Comparison of ENCODE assay signal across 26 mouse cellular contexts in the genomic region with DNA sequence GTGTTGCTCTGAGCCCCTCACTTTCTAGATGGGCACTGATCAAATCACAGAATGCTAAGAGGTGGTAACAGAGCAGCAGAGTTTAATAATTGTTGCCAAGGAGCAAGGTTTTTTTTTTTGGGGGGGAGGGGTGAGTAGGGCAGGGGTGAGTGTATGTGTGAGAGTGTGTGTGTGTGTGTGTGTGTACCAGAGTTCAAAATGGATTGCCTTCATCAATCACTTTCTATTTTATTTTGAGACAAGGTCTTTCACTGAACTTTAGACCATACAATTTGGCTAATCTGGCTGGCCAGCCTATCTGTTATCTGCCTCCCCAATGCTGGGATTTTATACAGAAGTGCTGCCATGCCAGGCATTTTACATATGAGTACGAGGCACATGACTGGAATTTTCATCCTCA. TPM values are rescaled to one million over a fixed set of nuclear protein-coding genes. Genes with fewer than 3 reads are reported as not detected.
DNase-seq lines count a peak whose midpoint lies in the region; ATAC-seq and TF ChIP-seq lines count a peak whose summit lies in the region.
"Had no signal": no experiment of that assay in that cellular context is flagged by ENCODE, and none has a peak within 500 bp of the region (broad histone marks: within the 10 kb centered on the region; RNA-seq: fewer than 3 reads in every experiment).

No protein-coding gene starts in this region.

- no peak overlapping the region for H3K4me3 ChIP-seq in liver, adult 2 months (ENCODE audit: insufficient read depth, low read depth, low read length)
- no peak overlapping the region for H3K4me3 ChIP-seq in liver, embryonic 11.5 days (ENCODE audit: low read depth, low read length)
- H3K4me3 ChIP-seq in liver, postnatal 0 days (ENCODE audit: low read depth, low read length), result no peak overlapping the region
- H3K4me3 ChIP-seq in liver, embryonic 12.5 days, result no peak overlapping the region
- no peak overlapping the region for H3K4me3 ChIP-seq in CH12.LX (replicated peaks in 1 of 3; ENCODE audit: low read depth in 2 of 3, low read length in 2 of 3, poor library complexity in 1 of 3)

- H3K9ac ChIP-seq in liver, adult 2 months (ENCODE audit: low read depth, low read length), result no peak overlapping the region
- H3K9ac ChIP-seq in liver, embryonic 11.5 days (ENCODE audit: low read depth, low read length), result no peak overlapping the region
- H3K9ac ChIP-seq in liver, postnatal 0 days (replicated peaks), result no peak overlapping the region
- H3K9ac ChIP-seq in liver, embryonic 12.5 days, result no peak overlapping the region
- no peak overlapping the region for H3K9ac ChIP-seq in CH12.LX (ENCODE audit: insufficient read depth, low read depth)

- no peak for ATAC-seq in liver, embryonic 11.5 days (replicated peaks; ENCODE audit: low FRiP score)
- ATAC-seq in liver, postnatal 0 days, result peak; percentile 74
- ATAC-seq in liver, embryonic 12.5 days, result no peak
- ATAC-seq: activated CD4-positive, CD25-positive, alpha-beta regulatory T cell, adult 4 months; CD4-positive, CD25-positive, alpha-beta regulatory T cell, adult 4 months; Patski had no signal

- H3K79me2 ChIP-seq in liver, adult 2 months (ENCODE audit: control insufficient read depth, insufficient read depth, low read length), result no peaks in the 10 kb centered on the region; the same call in 1 of the 2 replicates
- no peaks in the 10 kb centered on the region for H3K79me2 ChIP-seq in CH12.LX (replicated peaks; ENCODE audit: control insufficient read depth, extremely low read depth, insufficient read depth, poor library complexity, severe bottlenecking)

- peaks cover 11% of the 10 kb centered on the region for H3K36me3 ChIP-seq in liver, adult 2 months (ENCODE audit: control insufficient read depth, insufficient read depth, low read length)
- H3K36me3 ChIP-seq in liver, embryonic 11.5 days (ENCODE audit: control insufficient read depth, insufficient read depth, low read length), result 0 out of 2 replicates have a peak, but pooled peaks cover 3% of the 10 kb centered on the region
- H3K36me3 ChIP-seq in liver, postnatal 0 days (replicated peaks; ENCODE audit: insufficient read depth, low read length), result peaks cover 13% of the 10 kb centered on the region
- peaks cover 31% of the 10 kb centered on the region for H3K36me3 ChIP-seq in liver, embryonic 12.5 days
- peaks cover 5 to 23% of the 10 kb centered on the region in 2 experiments for H3K36me3 ChIP-seq in CH12.LX (replicated peaks in 1 of 2; ENCODE audit: control insufficient read depth in 1 of 2, insufficient read depth in 1 of 2, low read length in 1 of 2)

- 29% methylated on average over 1 of the region's 1 CpGs for WGBS in liver, adult 2 months
- WGBS in liver, embryonic 11.5 days, result 93% methylated on average over 1 of the region's 1 CpGs
- WGBS in liver, postnatal 0 days (ENCODE audit: insufficient replicate concordance), result 77% methylated on average over 1 of the region's 1 CpGs
- 71% methylated on average over 1 of the region's 1 CpGs for WGBS in liver, embryonic 12.5 days (ENCODE audit: insufficient replicate concordance)

- H3K4me2 ChIP-seq in liver, embryonic 11.5 days, result no peak overlapping the region
- H3K4me2 ChIP-seq in liver, postnatal 0 days (ENCODE audit: low read depth, low read length), result no peak overlapping the region
- no peak overlapping the region for H3K4me2 ChIP-seq in liver, embryonic 12.5 days
- no peak overlapping the region for H3K4me2 ChIP-seq in CH12.LX (ENCODE audit: insufficient read depth, low read depth, poor library complexity, severe bottlenecking)

- no peaks in the 10 kb centered on the region for H3K9me3 ChIP-seq in liver, embryonic 11.5 days (ENCODE audit: control insufficient read depth, low read length)
- no peaks in the 10 kb centered on the region for H3K9me3 ChIP-seq in liver, postnatal 0 days (ENCODE audit: low read length)
- H3K9me3 ChIP-seq in liver, embryonic 12.5 days (replicated peaks), result no peaks in the 10 kb centered on the region
- no peaks in the 10 kb centered on the region for H3K9me3 ChIP-seq in CH12.LX (replicated peaks; ENCODE audit: low read length)
- H3K9me3 ChIP-seq: G1E had no signal

- DNase-seq in liver, adult 2 months (ENCODE audit: extremely low read depth, low read depth, low spot score), result peak; percentile 87
- no peak for DNase-seq in liver, embryonic 11.5 days (ENCODE audit: low spot score)
- no peak for DNase-seq in liver, postnatal 0 days
- peak; percentile 17 for DNase-seq in CH12.LX (ENCODE audit: extremely low read depth)
- DNase-seq in cerebellum, adult 9-11 months, result no peak
- DNase-seq: adrenal gland, adult 2 months; adrenal gland, adult 8-10 months; adrenal gland, postnatal 10 days; adrenal gland, postnatal 14 days; adrenal gland, postnatal 25 days; adrenal gland, postnatal 36 days; B cell, adult 2 months; cerebellum, adult 11 months; cerebellum, adult 11-12 months; cerebellum, adult 18-20 months; cerebellum, adult 2 months had no signal

- TF ChIP-seq RAD21 in CH12.LX (IDR thresholded peaks at IDR 0.05; ENCODE audit: low read depth, low read length), result no peak

- no peaks in the 10 kb centered on the region for H3K27me3 ChIP-seq in liver, adult 2 months (ENCODE audit: control insufficient read depth, insufficient read depth, low read length)
- H3K27me3 ChIP-seq in liver, embryonic 11.5 days (replicated peaks; ENCODE audit: control insufficient read depth, insufficient read depth, low read length), result no peaks in the 10 kb centered on the region
- H3K27me3 ChIP-seq in liver, postnatal 0 days (ENCODE audit: insufficient read depth, low read length), result no peaks in the 10 kb centered on the region
- no peaks in the 10 kb centered on the region for H3K27me3 ChIP-seq in liver, embryonic 12.5 days (replicated peaks)
- no peaks in the 10 kb centered on the region for H3K27me3 ChIP-seq in CH12.LX (replicated peaks)
- H3K27me3 ChIP-seq: Patski had no signal

- no peak for TF ChIP-seq CTCF in liver, adult 2 months (IDR thresholded peaks at IDR 0.05; ENCODE audit: low read depth, low read length)
- no peak for TF ChIP-seq CTCF in liver, postnatal 0 days (IDR thresholded peaks at IDR 0.05; ENCODE audit: low read depth)
- TF ChIP-seq CTCF in CH12.LX (conservative IDR thresholded peaks at IDR 0.05 in 1 of 2, IDR thresholded peaks at IDR 0.05 in 1 of 2; ENCODE audit: low read depth in 2 of 2, low read length in 2 of 2), result no peak

- in situ Hi-C loops in CH12.LX (cut with MboI; ENCODE audit: low pct_ligation_motif_present, low pct_unique_long_range_greater_than_20kb, low sequenced_read_pairs), result no loop called here

- H3K27ac ChIP-seq in liver, adult 2 months (replicated peaks; ENCODE audit: insufficient read depth, low read depth, low read length), result peak overlapping the region; percentile 90
- H3K27ac ChIP-seq in liver, embryonic 11.5 days (ENCODE audit: low read depth, low read length), result no peak overlapping the region
- peak overlapping the region; percentile 41 for H3K27ac ChIP-seq in liver, postnatal 0 days (ENCODE audit: low read depth)
- no peak overlapping the region for H3K27ac ChIP-seq in liver, embryonic 12.5 days
- no peak overlapping the region for H3K27ac ChIP-seq in CH12.LX (ENCODE audit: insufficient read depth, low read depth)

- H3K4me1 ChIP-seq in liver, adult 2 months (ENCODE audit: control insufficient read depth, insufficient read depth, low read length), result peaks cover 4% of the 10 kb centered on the region; the same call in 1 of the 2 replicates
- H3K4me1 ChIP-seq in liver, embryonic 11.5 days (replicated peaks; ENCODE audit: control insufficient read depth, insufficient read depth, low read length), result no peaks in the 10 kb centered on the region
- H3K4me1 ChIP-seq in liver, postnatal 0 days (ENCODE audit: insufficient read depth), result peaks cover under 1% of the 10 kb centered on the region
- no peaks in the 10 kb centered on the region for H3K4me1 ChIP-seq in liver, embryonic 12.5 days
- H3K4me1 ChIP-seq in CH12.LX (ENCODE audit: control insufficient read depth in 1 of 2, insufficient read depth in 2 of 2), result peaks cover 3 to 17% of the 10 kb centered on the region in 2 experiments; a peak in 3 of 4 replicates

- TF ChIP-seq EP300 in liver, postnatal 0 days (IDR thresholded peaks at IDR 0.05; ENCODE audit: low read depth), result no peak
- TF ChIP-seq EP300 in CH12.LX (IDR thresholded peaks at IDR 0.05; ENCODE audit: low read length), result no peak

- no peak for TF ChIP-seq POLR2A in liver, adult 2 months (IDR thresholded peaks at IDR 0.05; ENCODE audit: extremely low read depth, insufficient read depth, low read length)
- no peak for TF ChIP-seq POLR2A in CH12.LX (IDR thresholded peaks at IDR 0.05; ENCODE audit: low read depth, low read length)

- dilution Hi-C loops in CH12.LX (cut with MboI; ENCODE audit: extremely low pct_ligation_motif_present, extremely low pct_unique_long_range_greater_than_20kb, low sequenced_read_pairs), result no loop called here

RNA-seq across cellular contexts. Expression of gene Gm20604, which starts 56.4 kb away (rescaled TPM):
- 1.5 and 1.8 TPM in 2 replicates for total RNA-seq in liver, adult 2 months (2014; rRNA removed)
- 0.94 and 1.1 TPM in 2 replicates for polyA plus RNA-seq in liver, adult 2 months (2012; rRNA removed)
- polyA plus RNA-seq in liver, embryonic 11.5 days (2014; fragmentation: Nextera tagmentation; extraction: Ambion mirVana), result 17.5 and 19.1 TPM in 2 replicates
- polyA plus RNA-seq in liver, postnatal 0 days (2015; fragmentation: Nextera tagmentation; extraction: Ambion mirVana), result 5.2 and 5.4 TPM in 2 replicates
- polyA plus RNA-seq in liver, embryonic 12.5 days (2016; fragmentation: Nextera tagmentation; extraction: Ambion mirVana), result 11.8 and 12.4 TPM in 2 replicates
- total RNA-seq in CH12.LX (2012; rRNA removed), result 5.7 and 6.7 TPM in 2 replicates
- 13.6 and 14.4 TPM in 2 replicates for total RNA-seq in CH12.LX (2014; rRNA removed)
- 9.2 and 11.3 TPM in 2 replicates for polyA plus RNA-seq in CH12.LX (2012; ENCODE audit: insufficient read length, low read depth)

RNA-seq across cellular contexts. Expression of gene Ubr7, which starts 57.1 kb away (rescaled TPM):
- 15.1 and 15.3 TPM in 2 replicates for total RNA-seq in liver, adult 2 months (2014; rRNA removed)
- polyA plus RNA-seq in liver, adult 2 months (2012; rRNA removed), result 6.0 and 6.5 TPM in 2 replicates
- polyA plus RNA-seq in liver, embryonic 11.5 days (2014; fragmentation: Nextera tagmentation; extraction: Ambion mirVana), result 53.3 and 57.2 TPM in 2 replicates
- polyA plus RNA-seq in liver, postnatal 0 days (2015; fragmentation: Nextera tagmentation; extraction: Ambion mirVana), result 11.5 and 12.5 TPM in 2 replicates
- polyA plus RNA-seq in liver, embryonic 12.5 days (2016; fragmentation: Nextera tagmentation; extraction: Ambion mirVana), result 32.1 and 32.4 TPM in 2 replicates
- 47.8 and 48.8 TPM in 2 replicates for total RNA-seq in CH12.LX (2012; rRNA removed)
- 80.4 and 89.4 TPM in 2 replicates for total RNA-seq in CH12.LX (2014; rRNA removed)
- 44.7 and 46.3 TPM in 2 replicates for polyA plus RNA-seq in CH12.LX (2012; ENCODE audit: insufficient read length, low read depth)

RNA-seq across cellular contexts. Expression of gene Gon7, which starts 57.3 kb away (rescaled TPM):
- 5.0 and 5.6 TPM in 2 replicates for total RNA-seq in liver, adult 2 months (2014; rRNA removed)
- polyA plus RNA-seq in liver, adult 2 months (2012; rRNA removed), result 11.3 and 11.5 TPM in 2 replicates
- 31.0 and 36.8 TPM in 2 replicates for polyA plus RNA-seq in liver, embryonic 11.5 days (2014; fragmentation: Nextera tagmentation; extraction: Ambion mirVana)
- 10.8 and 13.0 TPM in 2 replicates for polyA plus RNA-seq in liver, postnatal 0 days (2015; fragmentation: Nextera tagmentation; extraction: Ambion mirVana)
- 20.6 and 23.2 TPM in 2 replicates for polyA plus RNA-seq in liver, embryonic 12.5 days (2016; fragmentation: Nextera tagmentation; extraction: Ambion mirVana)
- total RNA-seq in CH12.LX (2012; rRNA removed), result 20.9 and 27.4 TPM in 2 replicates
- 30.0 and 33.6 TPM in 2 replicates for total RNA-seq in CH12.LX (2014; rRNA removed)
- 19.6 and 21.1 TPM in 2 replicates for polyA plus RNA-seq in CH12.LX (2012; ENCODE audit: insufficient read length, low read depth)

RNA-seq across cellular contexts. Expression of gene Gm28051, which starts 57.3 kb away (rescaled TPM):
- total RNA-seq in liver, adult 2 months (2014; rRNA removed), result not detected in 2 replicates
- not detected in 2 replicates for polyA plus RNA-seq in liver, adult 2 months (2012; rRNA removed)
- polyA plus RNA-seq in liver, embryonic 11.5 days (2014; fragmentation: Nextera tagmentation; extraction: Ambion mirVana), result not detected in 2 replicates
- not detected in 2 replicates for polyA plus RNA-seq in liver, postnatal 0 days (2015; fragmentation: Nextera tagmentation; extraction: Ambion mirVana)
- 0.48 TPM in 1 of 2 replicates, not detected in the other for polyA plus RNA-seq in liver, embryonic 12.5 days (2016; fragmentation: Nextera tagmentation; extraction: Ambion mirVana)
- not detected in 2 replicates for total RNA-seq in CH12.LX (2012; rRNA removed)
- not detected in 2 replicates for total RNA-seq in CH12.LX (2014; rRNA removed)
- not detected in 2 replicates for polyA plus RNA-seq in CH12.LX (2012; ENCODE audit: insufficient read length, low read depth)
- total RNA-seq: adrenal gland, adult 18-20 months; adrenal gland, adult 2 months; adrenal gland, adult 8-10 months; adrenal gland, postnatal 10 days; adrenal gland, postnatal 14 days; adrenal gland, postnatal 25 days; adrenal gland, postnatal 36 days; adrenal gland, postnatal 4 days; ES-E14; G1E; MEL had no signal
- polyA plus RNA-seq: activated CD4-positive, CD25-positive, alpha-beta regulatory T cell, adult 4 months; adrenal gland, adult 2 months; brain, embryonic 14.5 days; CD4-positive, CD25-positive, alpha-beta regulatory T cell, adult 4 months; cerebellum, adult 2 months; Patski had no signal

Comparison
In these comparisons a context has a peak if more than half of its experiments do, and no peak if none do; other contexts are left out.
1. DNase-seq: peak in liver, adult 2 months (single experiment) and CH12.LX (single experiment); none in liver, embryonic 11.5 days (single experiment), liver, postnatal 0 days (single experiment) and cerebellum, adult 9-11 months (single experiment).
2. H3K27ac ChIP-seq: peak in liver, adult 2 months (single experiment) and liver, postnatal 0 days (single experiment); none in liver, embryonic 11.5 days (single experiment), liver, embryonic 12.5 days (single experiment) and CH12.LX (single experiment).